Mouse (Mus musculus) left cerebral cortex, postnatal 25 days (tissue): ENCODE results near the gene Tacc2. TPM values are rescaled to one million over a fixed set of nuclear protein-coding genes. Genes with fewer than 3 reads are reported as not detected.
A peak's percentile ranks its signal among the peaks of the same experiment; 100 is the strongest.
"Not testable (repeated sequence)": the region's sequence is repeated elsewhere in the genome, so short reads cannot be mapped to it uniquely, and the experiment has no call there.

Experiments
- DNase-seq, 2 experiments: peaks; one replicate each; pipeline ENCODE4 v3.0.0; 2022; ENCODE audit warnings: low spot score in 2 of 2, mixed read lengths in 1 of 2
- intact Hi-C: fragments of 180-260 bp; cut with DNase I; formaldehyde crosslinking; loops from one replicate; pipeline ENCODE4 v1.15.1; 2025
- total RNA-seq, 2 experiments: library from RNA; stranded (reverse); gene quantifications; 2 replicates each; pipeline ENCODE4 v1.2.3; 2021

Tacc2 gene
- total RNA-seq, 2 experiments from 2014 or later, result 62.2 to 62.7 TPM

GRCm38 (mm10) chr7:130640681-130641080, 63.4 kb downstream of the Tacc2 start:
- peak in 1 of 2 experiments; percentile 58 for DNase-seq

GRCm38 (mm10) chr7:130645332-130645993, 68.2 kb downstream of the Tacc2 start:
- intact Hi-C loops, result no loop called here
- no peak for DNase-seq

More at GRCm38 (mm10) chr7:130640681-130641080, 63.4 kb downstream of the Tacc2 start:
- intact Hi-C loops, result no loop called here

- no peak for DNase-seq
- intact Hi-C loops, result no loop called here
These were observed 68.9 kb downstream of the Tacc2 start for GRCm38 (mm10) chr7:130645994-130646761.

GRCm38 (mm10) chr7:130646762-130647139, 69.5 kb downstream of the Tacc2 start:
- DNase-seq, result no peak
- intact Hi-C loops, result no loop called here

- no peak for DNase-seq
- intact Hi-C loops, result no loop called here
These were observed 70.8 kb downstream of the Tacc2 start for GRCm38 (mm10) chr7:130648061-130648460.

GRCm38 (mm10) chr7:130649257-130649656, 72.0 kb downstream of the Tacc2 start:
- intact Hi-C loops, result no loop called here
- no peak for DNase-seq

- intact Hi-C loops, result no loop called here
- no peak for DNase-seq
These were observed 73.4 kb downstream of the Tacc2 start for GRCm38 (mm10) chr7:130650621-130651020.

- DNase-seq, result no peak
- intact Hi-C loops, result no loop called here
These were observed 75.9 kb downstream of the Tacc2 start for GRCm38 (mm10) chr7:130653036-130653555.

GRCm38 (mm10) chr7:130654562-130654961, 77.3 kb downstream of the Tacc2 start:
- DNase-seq, result no peak
- intact Hi-C loops, result no loop called here

- DNase-seq, result no peak
- intact Hi-C loops, result no loop called here
These were observed 79.7 kb downstream of the Tacc2 start for GRCm38 (mm10) chr7:130656965-130657364.

- DNase-seq, result peak in 1 of 2 experiments; percentile 22
These were observed 80.5 kb downstream of the Tacc2 start for GRCm38 (mm10) chr7:130657751-130658150.

GRCm38 (mm10) chr7:130659129-130659528, 81.9 kb downstream of the Tacc2 start:
- intact Hi-C loops, result no loop called here
- no peak for DNase-seq

More at GRCm38 (mm10) chr7:130657751-130658150, 80.5 kb downstream of the Tacc2 start:
- intact Hi-C loops, result no loop called here

- intact Hi-C loops, result no loop called here
- DNase-seq, result no peak
These were observed 85.0 kb downstream of the Tacc2 start for GRCm38 (mm10) chr7:130662250-130662649.

- no peak for DNase-seq
- intact Hi-C loops, result no loop called here
These were observed 85.6 kb downstream of the Tacc2 start for GRCm38 (mm10) chr7:130662869-130663268.

GRCm38 (mm10) chr7:130664037-130664436, 86.8 kb downstream of the Tacc2 start:
- no peak for DNase-seq
- intact Hi-C loops, result no loop called here

- intact Hi-C loops, result no loop called here
- no peak for DNase-seq
These were observed 87.4 kb downstream of the Tacc2 start for GRCm38 (mm10) chr7:130664629-130665028.

- intact Hi-C loops, result no loop called here
These were observed 88.1 kb downstream of the Tacc2 start for GRCm38 (mm10) chr7:130665358-130665757.

GRCm38 (mm10) chr7:130668013-130668412, 90.8 kb downstream of the Tacc2 start:
- DNase-seq, intact Hi-C loops: not testable (repeated sequence)

More at GRCm38 (mm10) chr7:130665358-130665757, 88.1 kb downstream of the Tacc2 start:
- DNase-seq, result no peak

GRCm38 (mm10) chr7:130668729-130669281, 91.6 kb downstream of the Tacc2 start:
- intact Hi-C loops, result no loop called here
- DNase-seq, result no peak

GRCm38 (mm10) chr7:130669370-130669881, 92.2 kb downstream of the Tacc2 start:
- intact Hi-C loops, result no loop called here
- no peak for DNase-seq
